Mouse (Mus musculus) hematopoietic stem cell, adult 5-6 weeks (primary cell): ENCODE data around the gene Sdhaf1. TPM values are rescaled to one million over a fixed set of nuclear protein-coding genes. Genes with fewer than 3 reads are reported as not detected.

Source experiments
- ATAC-seq, 2 experiments: fragments of 125-278 bp in 1 of 2; replicated peaks in 1 of 2; 2 replicates each; pipeline ENCODE4 v1.8.0; 2016 to 2017; ENCODE audit warnings: inconsistent platforms in 2 of 2, mild to moderate bottlenecking in 2 of 2, moderate number of reproducible peaks in 2 of 2, low read depth in 1 of 2, moderate TSS enrichment in 1 of 2; ENCODE audit not compliant: low FRiP score in 2 of 2, poor library complexity in 2 of 2, severe bottlenecking in 2 of 2, insufficient read depth in 1 of 2, low TSS enrichment in 1 of 2
- total RNA-seq: library from RNA; stranded (forward); fragments of 172-1452, 232-1000 nt; gene quantifications from 2 replicates; pipeline ENCODE4 v1.2.3, GENCODE M21; 2017

Sdhaf1 gene
- total RNA-seq, 1 experiment from 2014 or later, result 11.9 TPM

DNA sequence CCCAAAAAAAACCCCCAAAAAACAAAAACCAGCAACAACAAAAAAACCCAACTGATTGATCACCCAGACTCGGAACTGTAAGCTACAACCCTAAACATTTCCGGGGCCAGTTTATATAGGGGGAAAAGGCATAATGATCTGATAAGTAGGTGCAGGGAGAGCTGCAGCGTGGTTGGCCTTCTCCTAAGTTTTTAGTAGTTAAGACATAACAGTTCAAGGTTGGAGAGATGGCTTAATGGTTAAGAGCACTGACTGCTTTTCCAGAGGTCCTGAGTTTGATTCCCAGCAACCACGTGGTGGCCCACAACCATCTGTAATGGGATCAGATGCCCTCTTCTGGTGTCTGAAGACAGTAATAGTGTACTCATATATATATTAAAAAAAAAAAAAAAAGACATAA, 42.2 kb downstream of the Sdhaf1 start:
- ATAC-seq, result no peak

DNA sequence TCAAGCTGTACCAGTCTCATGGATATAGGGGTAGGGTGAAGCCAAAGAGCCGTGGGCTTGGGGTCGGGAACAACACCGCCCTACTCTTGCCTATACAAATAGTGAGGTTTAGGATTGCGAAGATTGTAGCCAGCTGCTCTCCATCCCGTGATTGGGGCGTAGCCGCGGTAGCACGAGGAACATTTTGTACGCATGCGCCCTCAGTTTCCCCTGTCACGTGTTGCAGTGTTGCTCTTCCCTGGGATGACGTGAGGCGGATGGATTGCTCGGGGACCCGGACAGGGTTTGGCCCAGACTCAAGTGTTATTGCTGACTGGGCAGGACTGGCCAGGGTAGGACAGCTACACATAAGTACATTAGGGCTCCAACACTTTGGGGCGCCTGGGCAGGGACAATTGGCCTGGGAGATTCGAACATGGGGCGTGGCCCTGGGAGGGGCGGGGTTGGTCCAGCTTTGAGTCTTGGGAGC, 43.0 kb downstream of the Sdhaf1 start:
- ATAC-seq, result peak; percentile 51 to 63

DNA sequence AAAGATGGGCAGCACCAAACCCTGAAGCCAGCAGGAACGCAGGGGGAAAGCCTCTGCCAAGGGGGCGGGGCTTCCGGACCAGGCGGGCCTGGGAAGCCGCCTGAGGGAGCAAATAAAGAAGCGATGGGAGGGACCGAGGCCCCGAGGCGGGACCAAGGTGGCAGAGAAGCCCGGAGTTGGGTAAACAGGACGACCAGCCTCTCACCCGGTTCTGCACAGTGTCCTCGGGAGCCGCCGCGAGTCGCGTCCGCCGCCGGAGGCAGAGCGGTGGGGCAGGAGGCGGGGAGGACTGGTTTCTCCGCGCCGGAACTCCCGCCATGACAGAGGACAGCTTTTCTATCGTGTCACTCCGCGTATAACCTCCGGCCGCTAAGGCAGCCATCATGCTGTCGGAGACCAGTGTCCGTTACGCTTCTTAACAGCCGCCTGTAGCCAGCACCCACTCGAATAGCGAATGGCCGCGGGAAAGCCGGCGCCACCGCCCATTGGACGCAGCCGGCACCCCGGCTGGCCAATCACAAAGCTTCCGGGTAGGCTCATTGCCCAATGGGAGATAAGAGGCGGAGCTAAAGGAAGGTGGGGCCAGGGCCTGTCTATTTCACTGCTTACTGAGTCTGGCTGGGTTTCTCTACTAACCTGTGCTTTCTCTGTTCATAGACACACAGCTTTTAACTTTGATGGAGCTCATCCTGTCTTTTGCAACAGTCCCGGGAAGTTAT, 43.6 kb downstream of the Sdhaf1 start, which contains the start of the genes Thap8 and Wdr62:
TSS of gene Thap8 (plus strand) at position 144 of the 719 bp plus-strand sequence.
TSS of gene Wdr62 (minus strand) at position 469 of the 719 bp plus-strand sequence.
- peak; percentile 94 to 97 for ATAC-seq

DNA sequence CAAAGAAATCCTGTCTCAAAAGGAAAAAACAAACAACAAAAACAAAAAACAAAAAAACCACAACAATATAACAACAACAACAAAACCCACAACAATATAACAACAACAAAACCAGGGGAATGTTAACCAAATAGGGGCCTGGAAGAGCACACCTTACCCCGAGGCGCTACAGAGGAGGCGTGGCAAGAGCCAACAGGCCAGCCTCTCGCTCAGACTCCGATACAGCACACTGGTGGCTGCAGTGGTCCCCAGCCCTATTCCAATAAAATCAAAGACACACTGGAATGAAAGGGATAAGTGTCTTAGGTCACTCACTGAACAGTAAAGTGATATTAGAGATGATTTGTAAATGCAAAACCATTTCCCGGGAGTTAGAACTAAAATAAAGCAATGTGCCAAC, 44.2 kb downstream of the Sdhaf1 start:
- ATAC-seq, result no peak

DNA sequence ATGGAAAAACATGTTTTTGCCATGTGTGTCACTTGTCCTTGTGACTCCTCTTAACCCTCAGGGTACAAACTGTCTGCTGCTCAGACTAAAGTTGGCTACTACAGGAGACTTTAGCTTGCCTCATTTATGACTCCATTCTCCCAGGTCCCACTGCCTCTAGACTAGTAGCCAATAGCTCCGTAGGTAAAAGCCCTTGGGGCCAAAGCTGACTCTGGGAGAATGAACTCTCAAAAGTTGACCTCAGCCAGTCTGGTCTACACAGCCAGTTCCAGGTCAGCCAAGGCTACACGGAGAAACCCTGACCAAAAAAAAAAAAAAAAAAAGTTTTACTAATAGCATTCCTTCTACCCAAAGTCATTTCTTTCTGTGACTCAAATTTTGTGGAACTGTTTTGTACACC, 44.8 kb downstream of the Sdhaf1 start:
- no peak for ATAC-seq

DNA sequence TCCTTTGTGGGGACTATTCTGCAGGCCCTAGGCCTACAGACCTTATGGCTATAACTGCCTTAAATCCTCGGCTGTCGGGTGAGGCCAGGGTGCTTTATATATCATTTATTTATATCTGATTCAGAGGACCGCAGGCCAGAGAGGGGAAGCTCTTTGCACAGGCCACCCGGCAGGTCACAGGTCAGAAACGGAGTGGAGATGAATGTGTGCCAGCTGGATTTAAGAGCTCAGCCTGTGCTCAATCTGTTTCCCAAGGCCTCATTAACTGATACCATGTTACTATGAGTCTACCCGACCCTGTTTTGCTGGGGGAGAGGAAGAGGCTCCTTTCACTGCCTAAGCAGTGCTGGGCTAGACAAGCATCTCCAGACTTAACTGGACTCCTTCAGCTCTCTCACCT, 49.3 kb downstream of the Sdhaf1 start:
- ATAC-seq, result no peak

Other genes starting within 250 kb of the Sdhaf1 start
- gene Gm26920, start 233.5 kb downstream of the Sdhaf1 start, total RNA-seq, result not detected in 2 replicates
- gene Zfp566, start 233.4 kb downstream of the Sdhaf1 start, total RNA-seq, result 7.3 and 8.1 TPM in 2 replicates
- 55.7 and 56.5 TPM in 2 replicates for gene Zfp260, start 229.1 kb downstream of the Sdhaf1 start, total RNA-seq
- gene Zfp382, start 202.0 kb downstream of the Sdhaf1 start, total RNA-seq, result 7.9 and 8.3 TPM in 2 replicates
- gene Zfp146, start 154.1 kb downstream of the Sdhaf1 start, total RNA-seq, result 117 and 134 TPM in 2 replicates
- gene Cox7a1, start 139.8 kb downstream of the Sdhaf1 start, total RNA-seq, result not detected in 2 replicates
- gene Capns1, start 125.1 kb downstream of the Sdhaf1 start, total RNA-seq, result 215 and 230 TPM in 2 replicates
- gene Polr2i, start 91.9 kb downstream of the Sdhaf1 start, total RNA-seq, result 41.9 and 45.3 TPM in 2 replicates
- gene Tbcb, start 91.6 kb downstream of the Sdhaf1 start, total RNA-seq, result 24.8 and 35.0 TPM in 2 replicates
- not detected in 2 replicates for gene Ovol3, start 88.2 kb downstream of the Sdhaf1 start, total RNA-seq
- gene Thap8, start 43.8 kb downstream of the Sdhaf1 start, total RNA-seq, result 1.1 TPM in 1 of 2 replicates, not detected in the other
- gene Wdr62, start 43.5 kb downstream of the Sdhaf1 start, total RNA-seq, result 6.3 and 11.0 TPM in 2 replicates
- gene Clip3, start 32.2 kb downstream of the Sdhaf1 start, total RNA-seq, result 4.9 TPM in 1 of 2 replicates, not detected in the other
- 30.5 and 41.4 TPM in 2 replicates for gene Alkbh6, start 15.2 kb downstream of the Sdhaf1 start, total RNA-seq
- gene Syne4, start 9.1 kb downstream of the Sdhaf1 start, total RNA-seq, result 2.2 and 2.8 TPM in 2 replicates
- gene E130208F15Rik, start 2.2 kb downstream of the Sdhaf1 start, total RNA-seq, result 0.44 and 3.9 TPM in 2 replicates
- not detected in 2 replicates for gene Lrfn3, start 38.9 kb upstream of the Sdhaf1 start, total RNA-seq
- gene Tyrobp, start 89.9 kb upstream of the Sdhaf1 start, total RNA-seq, result 50.4 and 134 TPM in 2 replicates
- 11.6 and 14.3 TPM in 2 replicates for gene Hcst, start 96.0 kb upstream of the Sdhaf1 start, total RNA-seq
- gene Nfkbid, start 97.8 kb upstream of the Sdhaf1 start, total RNA-seq, result 40.3 and 45.4 TPM in 2 replicates
- gene Aplp1, start 121.6 kb upstream of the Sdhaf1 start, total RNA-seq, result not detected in 2 replicates
- gene Kirrel2, start 133.8 kb upstream of the Sdhaf1 start, total RNA-seq, result not detected in 2 replicates
- 0.55 and 1.4 TPM in 2 replicates for gene Nphs1, start 134.4 kb upstream of the Sdhaf1 start, total RNA-seq
- not detected in 2 replicates for gene Prodh2, start 169.7 kb upstream of the Sdhaf1 start, total RNA-seq
- gene Arhgap33, start 211.2 kb upstream of the Sdhaf1 start, total RNA-seq, result 10.3 and 15.1 TPM in 2 replicates
- 1.6 and 2.7 TPM in 2 replicates for gene Hspb6, start 228.3 kb upstream of the Sdhaf1 start, total RNA-seq
- gene Proser3, start 228.4 kb upstream of the Sdhaf1 start, total RNA-seq, result 14.4 and 17.1 TPM in 2 replicates
- 19.6 and 39.0 TPM in 2 replicates for gene Lin37, start 235.9 kb upstream of the Sdhaf1 start, total RNA-seq
- gene U2af1l4, start 239.4 kb upstream of the Sdhaf1 start, total RNA-seq, result 79.4 and 148 TPM in 2 replicates
- 5.0 and 9.4 TPM in 2 replicates for gene Gm49396, start 239.4 kb upstream of the Sdhaf1 start, total RNA-seq
- gene Psenen, start 239.7 kb upstream of the Sdhaf1 start, total RNA-seq, result 122 and 158 TPM in 2 replicates
- 0.63 TPM in 1 of 2 replicates, not detected in the other for gene Igflr1, start 241.5 kb upstream of the Sdhaf1 start, total RNA-seq